Mouse (Mus musculus) cerebellum, adult 2 months (tissue): ENCODE measurements around the gene Prkce.

Source experiments
- CTCF ChIP-seq: fragments of 200-500 bp; IDR thresholded peaks from 2 replicates; pipeline ENCODE4 v1.5.1; 2011; ENCODE audit warnings: low read depth, mild to moderate bottlenecking, control low read depth, low read length, moderate library complexity, borderline replicate concordance; ENCODE audit not compliant: insufficient read depth
- POLR2A ChIP-seq: fragments of 200-500 bp; IDR thresholded peaks from 2 replicates; pipeline ENCODE4 v1.6.1; 2011; ENCODE audit warnings: low read length, control low read depth, borderline replicate concordance; ENCODE audit not compliant: insufficient read depth

- TF ChIP-seq POLR2A (no peak), CTCF (no peak)
These were observed 47.2 kb downstream of the Prkce start for GRCm38 (mm10) chr17:86214741-86215140.
